Mouse (Mus musculus): Measurements from ENCODE around the gene Uchl5. TPM values are rescaled to one million over a fixed set of nuclear protein-coding genes. Genes with fewer than 3 reads are reported as not detected.
A peak's percentile ranks its signal among the peaks of the same experiment; 100 is the strongest.

Gene Uchl5
- polyA plus RNA-seq, 1 experiment from 2014 or later, result 78.7 TPM

DNA sequence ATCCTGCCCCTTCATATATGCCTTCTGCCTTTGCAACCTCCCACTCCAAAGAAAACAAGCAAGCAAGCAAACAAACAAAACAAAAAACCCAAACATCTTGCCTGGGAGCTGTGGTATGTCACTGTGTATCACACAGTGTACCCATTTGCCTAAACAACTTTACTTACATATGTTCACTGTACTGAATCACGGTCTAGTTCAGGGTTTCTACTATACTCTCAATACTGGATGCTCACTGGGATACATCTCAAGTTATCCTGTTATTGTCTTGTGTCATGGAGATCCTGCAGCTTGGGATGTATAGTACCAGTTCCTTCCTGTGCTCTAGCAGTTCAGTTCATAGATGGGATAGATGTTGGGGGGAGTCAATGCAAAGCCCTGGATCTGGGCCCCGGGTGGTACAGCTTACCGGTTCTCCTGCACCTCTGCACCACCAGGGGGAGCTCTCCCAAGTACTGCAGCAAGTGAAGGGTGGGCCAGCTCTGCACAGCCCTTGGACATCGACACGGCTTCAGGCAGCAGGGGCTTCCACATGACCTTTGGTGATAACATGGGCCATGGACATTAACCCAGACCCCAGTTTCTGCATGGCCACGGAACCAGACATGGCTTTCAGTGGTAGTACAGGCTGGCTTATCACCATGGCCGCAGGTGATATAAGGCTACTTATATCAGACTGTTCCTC is 36.7 kb downstream of the Uchl5 start:
- ATAC-seq (ENCODE audit: low FRiP score, low read depth), result peak; percentile 89
- H3K4me3 ChIP-seq, result no peak overlapping the region
- H3K27ac ChIP-seq (replicated peaks), result no peak overlapping the region
- no peak overlapping the region for H3K9ac ChIP-seq (replicated peaks)
- no peaks in the 10 kb centered on the region for H3K27me3 ChIP-seq
- H3K4me2 ChIP-seq (replicated peaks), result no peak overlapping the region
- WGBS, result 47% methylated on average over 7 of the region's 7 CpGs
- H3K4me1 ChIP-seq, result no peaks in the 10 kb centered on the region
- peaks cover 5% of the 10 kb centered on the region; the same call in 1 of the 2 replicates for H3K36me3 ChIP-seq
- no peaks in the 10 kb centered on the region for H3K9me3 ChIP-seq

DNA sequence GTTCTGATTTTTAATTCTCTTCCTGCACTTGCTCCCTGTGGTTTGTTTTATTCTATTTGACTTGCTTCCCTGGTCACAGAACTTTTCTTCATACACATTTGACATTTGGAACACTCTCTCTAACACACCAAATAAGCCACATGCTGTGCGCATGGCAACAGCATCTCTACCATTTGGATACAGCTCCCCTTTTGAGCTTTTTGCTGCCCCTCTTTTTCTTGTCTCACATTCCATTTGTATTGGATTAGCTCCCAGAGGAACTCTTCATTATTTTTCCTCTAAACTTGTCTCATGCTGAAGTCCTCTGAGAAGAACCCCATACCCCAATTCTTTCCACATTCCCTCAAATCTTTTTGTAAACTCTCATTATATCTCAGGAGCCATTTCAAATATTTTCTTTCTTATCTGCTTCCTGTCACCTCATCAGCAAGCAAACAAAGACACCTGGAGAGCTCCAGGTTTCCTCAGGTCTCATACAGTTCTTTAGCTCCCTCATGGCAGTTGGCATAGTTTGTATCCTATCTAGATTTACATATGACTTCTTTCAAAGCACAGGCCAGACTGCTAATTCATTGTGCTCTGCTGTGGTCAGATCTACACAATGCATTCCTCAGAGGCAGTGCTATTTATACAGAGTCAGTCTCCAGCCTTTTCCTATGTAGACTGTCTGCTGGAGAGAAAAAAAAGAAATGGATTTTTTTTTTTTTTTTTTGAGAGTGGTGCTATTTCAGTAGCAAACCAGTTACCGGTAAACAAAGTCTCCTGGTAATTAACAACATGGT is 43.2 kb downstream of the Uchl5 start:
- no peak overlapping the region for H3K4me2 ChIP-seq (replicated peaks)
- WGBS, result 17% methylated on average over 2 of the region's 2 CpGs
- no peaks in the 10 kb centered on the region for H3K36me3 ChIP-seq
- H3K9me3 ChIP-seq, result no peaks in the 10 kb centered on the region
- peaks cover 4% of the 10 kb centered on the region; the same call in 1 of the 2 replicates for H3K4me1 ChIP-seq
- peak; percentile 93 for ATAC-seq (ENCODE audit: low FRiP score, low read depth)
- no peaks in the 10 kb centered on the region for H3K27me3 ChIP-seq
- no peak overlapping the region for H3K4me3 ChIP-seq
- H3K9ac ChIP-seq (replicated peaks), result no peak overlapping the region
- H3K27ac ChIP-seq (replicated peaks), result peak overlapping the region; percentile 77

DNA sequence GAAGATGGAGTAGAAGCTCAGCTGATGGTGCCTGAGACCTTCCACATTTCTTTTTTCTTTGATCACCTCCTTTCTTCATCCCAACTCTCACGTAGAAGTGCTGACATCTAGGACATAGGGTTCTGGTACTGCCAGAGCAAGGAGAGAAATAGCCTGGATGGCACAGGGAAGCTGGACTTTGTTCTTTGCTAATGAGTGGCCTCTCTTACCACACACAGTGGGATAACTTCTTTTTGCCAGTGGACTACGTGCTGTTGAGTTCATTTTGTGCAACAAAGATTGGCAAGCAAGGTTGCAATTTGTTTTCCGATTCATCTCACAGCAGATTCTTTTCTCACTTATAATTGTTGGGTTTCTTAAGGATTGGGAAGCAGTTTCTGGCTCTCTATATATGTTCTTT is 45.6 kb downstream of the Uchl5 start:
- Histone ChIP-seq H3K9ac (replicated peaks) (no peak overlapping the region), H3K4me2 (replicated peaks) (no peak overlapping the region), H3K4me1 (peaks cover 4% of the 10 kb centered on the region; the same call in 1 of the 2 replicates), H3K36me3 (no peaks in the 10 kb centered on the region), H3K27ac (replicated peaks) (no peak overlapping the region), H3K9me3 (no peaks in the 10 kb centered on the region), H3K27me3 (no peaks in the 10 kb centered on the region), H3K4me3 (no peak overlapping the region)
- no peak for ATAC-seq (ENCODE audit: low FRiP score, low read depth)
- 87% methylated on average over 3 of the region's 3 CpGs for WGBS

DNA sequence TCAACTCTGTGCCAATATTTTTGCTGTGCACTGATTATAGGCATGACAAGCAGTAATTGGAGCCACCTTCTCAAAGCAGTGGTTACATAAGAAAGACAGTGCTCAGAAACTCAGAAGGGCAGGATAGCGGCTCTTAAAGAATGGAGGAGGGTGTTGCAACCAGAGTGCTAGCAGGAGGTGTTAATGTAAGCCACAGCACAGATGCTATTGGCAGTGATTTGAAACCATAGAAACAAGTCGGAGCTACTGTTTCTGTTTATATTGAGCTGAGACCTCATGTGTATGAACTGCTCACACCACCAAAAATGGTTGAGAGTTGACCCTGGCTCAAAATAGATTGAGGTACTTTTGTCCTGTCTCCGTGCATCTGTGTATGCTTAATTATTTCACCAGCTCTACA is 53.6 kb downstream of the Uchl5 start:
- Histone ChIP-seq H3K27me3 (no peaks in the 10 kb centered on the region), H3K4me1 (no peaks in the 10 kb centered on the region), H3K27ac (replicated peaks) (no peak overlapping the region), H3K9me3 (no peaks in the 10 kb centered on the region), H3K4me2 (replicated peaks) (no peak overlapping the region), H3K9ac (replicated peaks) (no peak overlapping the region), H3K4me3 (no peak overlapping the region), H3K36me3 (no peaks in the 10 kb centered on the region)
- ATAC-seq (ENCODE audit: low FRiP score, low read depth), result no peak
- 68% methylated on average over 3 of the region's 3 CpGs for WGBS

DNA sequence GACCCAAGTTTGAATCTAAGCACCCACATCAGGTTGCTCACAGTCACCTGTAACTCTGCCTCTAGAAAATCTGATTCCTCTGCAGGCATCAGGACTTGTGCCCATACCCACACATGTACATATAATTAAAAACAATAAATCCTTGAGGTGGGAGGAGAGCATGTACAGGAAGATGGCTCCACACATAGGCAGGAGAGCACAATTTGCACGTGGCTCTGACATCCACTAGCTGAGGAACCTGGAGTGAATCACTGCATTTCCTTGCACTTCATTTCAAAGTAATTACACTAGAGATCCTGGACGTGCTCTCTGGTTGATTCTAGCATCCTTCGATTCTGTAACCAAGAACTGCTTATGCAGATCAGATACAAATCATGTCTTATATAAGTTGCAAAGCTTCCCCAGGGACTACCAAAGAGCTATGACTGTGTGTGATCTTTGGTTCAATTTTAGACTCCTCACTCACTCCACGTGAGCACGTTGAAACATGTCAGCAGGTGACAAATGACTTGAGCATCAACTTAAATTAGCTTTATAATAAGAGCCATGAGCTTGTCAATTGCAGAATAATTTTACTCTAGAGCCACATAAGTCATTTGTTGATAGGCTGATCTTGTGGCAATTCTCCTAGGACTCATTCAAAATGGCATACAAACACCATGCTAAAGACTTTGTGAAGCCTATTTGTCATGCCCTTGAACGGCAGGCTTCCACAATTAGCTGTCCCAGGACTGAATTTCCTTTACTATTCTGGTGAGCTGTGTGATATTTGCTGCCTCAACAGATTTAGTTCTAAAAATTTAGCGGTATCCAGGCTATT is 59.5 kb downstream of the Uchl5 start:
- H3K9me3 ChIP-seq, result no peaks in the 10 kb centered on the region
- no peak overlapping the region for H3K27ac ChIP-seq (replicated peaks)
- 59% methylated on average over 7 of the region's 7 CpGs for WGBS
- no peak for ATAC-seq (ENCODE audit: low FRiP score, low read depth)
- H3K4me2 ChIP-seq (replicated peaks), result no peak overlapping the region
- H3K36me3 ChIP-seq, result no peaks in the 10 kb centered on the region
- no peaks in the 10 kb centered on the region for H3K27me3 ChIP-seq
- no peak overlapping the region for H3K9ac ChIP-seq (replicated peaks)
- H3K4me3 ChIP-seq, result no peak overlapping the region
- H3K4me1 ChIP-seq, result no peaks in the 10 kb centered on the region

DNA sequence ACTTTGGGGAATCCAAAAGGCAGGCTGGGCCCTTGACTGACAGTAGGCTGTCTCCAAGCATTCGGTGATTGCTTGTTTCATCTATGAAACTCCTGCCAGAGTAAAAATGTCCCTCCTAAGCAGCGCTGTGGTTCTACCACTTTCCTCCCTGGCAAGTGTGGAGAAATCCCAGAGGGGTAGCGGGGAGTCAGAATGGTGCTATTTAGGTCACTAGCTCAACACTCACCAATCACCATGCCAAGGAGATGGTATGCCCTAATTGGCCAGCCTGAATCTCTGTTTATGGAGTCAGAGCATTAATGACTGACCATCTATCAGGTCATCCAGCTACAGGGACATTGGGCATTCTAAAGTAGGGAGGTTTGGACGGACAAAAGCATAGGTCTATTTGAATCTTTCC is 60.6 kb downstream of the Uchl5 start:
- 91% methylated on average over 4 of the region's 4 CpGs for WGBS
- no peak for ATAC-seq (ENCODE audit: low FRiP score, low read depth)
- H3K27ac ChIP-seq (replicated peaks), result no peak overlapping the region

DNA sequence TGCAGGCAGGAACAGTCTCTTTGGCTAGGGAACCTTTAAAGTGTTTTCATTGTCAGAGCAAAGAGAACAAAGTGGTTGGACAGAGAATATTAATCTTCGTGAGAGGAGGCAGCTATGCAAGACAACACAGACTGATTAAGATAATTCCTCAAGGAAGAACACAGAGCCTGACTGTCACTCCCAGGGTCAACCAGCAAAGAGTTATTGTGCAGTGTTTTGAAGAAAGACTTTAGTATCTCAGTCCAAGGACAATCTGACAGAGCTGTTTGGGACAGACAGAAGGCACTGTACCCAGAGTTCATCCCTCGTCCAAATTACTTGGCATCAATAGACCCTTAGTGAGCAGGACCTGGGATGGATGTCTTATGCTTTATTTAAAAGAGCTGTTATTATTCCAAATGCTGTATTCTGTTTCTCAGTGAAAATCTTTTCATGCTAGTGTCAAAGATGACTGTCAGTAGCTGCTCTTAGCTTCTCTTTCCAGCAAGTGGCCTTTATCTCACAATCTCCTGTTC is 61.9 kb downstream of the Uchl5 start:
- no peak overlapping the region for H3K4me2 ChIP-seq (replicated peaks)
- no peak overlapping the region for H3K9ac ChIP-seq (replicated peaks)
- no peaks in the 10 kb centered on the region for H3K4me1 ChIP-seq
- no peaks in the 10 kb centered on the region for H3K9me3 ChIP-seq
- no peaks in the 10 kb centered on the region for H3K27me3 ChIP-seq
- no peak overlapping the region for H3K4me3 ChIP-seq
- WGBS, result 64% methylated on average over 2 of the region's 2 CpGs
- H3K27ac ChIP-seq (replicated peaks), result no peak overlapping the region
- no peaks in the 10 kb centered on the region for H3K36me3 ChIP-seq
- ATAC-seq (ENCODE audit: low FRiP score, low read depth), result no peak

More for the DNA sequence above, 60.6 kb downstream of the Uchl5 start:
- Histone ChIP-seq H3K4me3 (no peak overlapping the region), H3K36me3 (no peaks in the 10 kb centered on the region), H3K27me3 (no peaks in the 10 kb centered on the region), H3K4me1 (no peaks in the 10 kb centered on the region), H3K9me3 (no peaks in the 10 kb centered on the region), H3K9ac (replicated peaks) (no peak overlapping the region), H3K4me2 (replicated peaks) (no peak overlapping the region)

DNA sequence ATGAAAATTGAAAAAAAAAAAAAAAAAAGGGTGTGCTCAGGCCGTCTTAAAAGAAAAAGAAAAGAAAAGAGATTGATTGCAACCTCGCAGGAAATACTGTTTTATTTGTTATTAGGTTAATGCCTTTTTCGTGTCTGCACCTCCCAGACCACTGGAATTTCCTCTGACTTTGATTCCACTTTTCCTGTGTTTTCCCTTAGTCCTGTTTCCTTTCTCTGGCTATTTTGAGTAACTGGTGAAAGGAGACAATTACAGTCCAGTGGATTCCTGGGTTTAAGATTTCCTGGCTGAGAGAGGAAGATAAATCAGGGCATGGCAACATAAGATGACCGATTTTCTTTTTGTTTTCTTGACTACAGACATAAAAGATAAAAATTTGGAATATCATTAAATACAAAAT is 75.3 kb downstream of the Uchl5 start:
- no peak overlapping the region for H3K4me2 ChIP-seq (replicated peaks)
- H3K27ac ChIP-seq (replicated peaks), result peak overlapping the region; percentile 58; the same call in 1 of the 2 replicates
- no peak for ATAC-seq (ENCODE audit: low FRiP score, low read depth)
- no peak overlapping the region for H3K4me3 ChIP-seq
- H3K36me3 ChIP-seq, result no peaks in the 10 kb centered on the region
- no peaks in the 10 kb centered on the region for H3K9me3 ChIP-seq
- H3K27me3 ChIP-seq, result no peaks in the 10 kb centered on the region
- H3K9ac ChIP-seq (replicated peaks), result no peak overlapping the region
- no peaks in the 10 kb centered on the region for H3K4me1 ChIP-seq
- 77% methylated on average over 4 of the region's 4 CpGs for WGBS

DNA sequence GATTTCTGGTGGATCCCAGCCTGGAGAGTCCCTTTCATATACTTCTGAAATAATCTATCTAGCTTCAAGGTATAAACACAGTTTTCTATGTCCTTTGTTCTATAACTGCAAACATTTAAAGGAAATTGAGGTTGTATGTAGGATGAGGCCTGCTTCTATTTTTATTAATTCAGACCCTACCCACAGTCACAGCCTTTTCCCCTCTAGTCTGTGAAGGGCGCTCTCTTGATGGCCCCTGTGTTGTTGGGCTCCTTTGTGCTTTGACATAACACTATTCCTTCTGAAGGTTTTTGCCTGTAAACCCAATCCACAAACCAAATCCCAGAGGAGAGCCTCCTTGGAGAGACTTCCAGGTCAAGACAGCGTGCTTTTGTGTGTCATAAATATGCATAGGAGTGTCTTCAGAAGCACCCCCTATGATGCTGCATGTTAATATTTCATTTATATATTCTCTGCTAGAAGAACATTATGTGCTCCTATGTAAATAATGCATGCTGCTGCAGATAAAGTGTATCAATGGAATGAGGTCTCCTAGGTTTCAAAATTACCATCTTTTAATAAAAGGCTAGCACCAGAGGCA is 75.8 kb downstream of the Uchl5 start:
- Histone ChIP-seq H3K27me3 (no peaks in the 10 kb centered on the region), H3K27ac (replicated peaks) (peak overlapping the region; percentile 58), H3K9me3 (no peaks in the 10 kb centered on the region), H3K4me1 (no peaks in the 10 kb centered on the region), H3K9ac (replicated peaks) (no peak overlapping the region), H3K36me3 (no peaks in the 10 kb centered on the region), H3K4me3 (no peak overlapping the region), H3K4me2 (replicated peaks) (no peak overlapping the region)
- ATAC-seq (ENCODE audit: low FRiP score, low read depth), result peak; percentile 79
- WGBS, result 67% methylated on average over 2 of the region's 2 CpGs

DNA sequence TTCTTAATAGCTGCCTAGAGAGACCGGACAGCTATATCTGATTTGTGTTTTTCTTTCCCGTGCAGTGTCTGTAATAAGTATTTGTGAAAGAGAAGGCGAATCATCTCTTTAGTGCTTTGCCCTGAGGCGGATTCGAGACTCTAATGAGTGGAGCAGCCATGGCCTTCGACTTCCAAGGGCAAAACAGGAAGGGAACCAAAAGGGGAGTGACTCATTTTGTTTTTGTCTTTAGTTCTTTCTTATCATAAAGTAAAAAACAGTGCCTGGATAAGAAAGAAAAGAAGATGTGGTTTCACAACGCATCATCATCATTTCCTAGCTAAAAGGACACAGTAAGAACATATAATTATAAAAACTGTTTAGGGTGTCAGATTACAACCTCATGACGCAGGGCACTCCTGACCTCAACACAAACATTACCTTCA is 76.6 kb downstream of the Uchl5 start:
- peak; percentile 53 for ATAC-seq (ENCODE audit: low FRiP score, low read depth)
- WGBS, result 79% methylated on average over 8 of the region's 8 CpGs

DNA sequence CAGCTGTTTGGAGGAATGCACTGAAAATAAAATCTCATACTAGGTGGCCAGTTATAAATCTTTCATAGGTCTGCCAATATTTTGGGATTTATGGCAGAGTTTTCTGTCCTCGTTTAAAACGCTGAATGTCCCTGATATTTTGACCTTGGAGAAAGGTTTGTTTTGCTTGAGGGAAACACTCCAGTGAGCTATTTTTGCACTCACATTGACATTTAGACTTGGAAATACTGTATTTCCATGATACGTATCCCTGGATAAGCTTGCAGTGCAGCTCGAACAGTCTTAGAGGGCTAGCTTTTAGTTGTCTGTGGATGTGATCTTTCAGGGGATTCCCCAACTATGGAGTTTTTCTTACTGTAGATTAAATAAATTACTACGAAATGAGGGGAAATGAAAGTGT is 78.6 kb downstream of the Uchl5 start:
- H3K4me1 ChIP-seq, result no peaks in the 10 kb centered on the region
- ATAC-seq (ENCODE audit: low FRiP score, low read depth), result no peak
- H3K36me3 ChIP-seq, result no peaks in the 10 kb centered on the region
- 91% methylated on average over 5 of the region's 5 CpGs for WGBS
- no peak overlapping the region for H3K4me3 ChIP-seq
- no peaks in the 10 kb centered on the region for H3K9me3 ChIP-seq
- no peaks in the 10 kb centered on the region for H3K27me3 ChIP-seq
- no peak overlapping the region for H3K4me2 ChIP-seq (replicated peaks)
- H3K9ac ChIP-seq (replicated peaks), result no peak overlapping the region
- H3K27ac ChIP-seq (replicated peaks), result no peak overlapping the region

More for the DNA sequence above, 76.6 kb downstream of the Uchl5 start:
- no peak overlapping the region for H3K4me2 ChIP-seq (replicated peaks)
- no peaks in the 10 kb centered on the region for H3K36me3 ChIP-seq
- H3K9ac ChIP-seq (replicated peaks), result no peak overlapping the region
- H3K9me3 ChIP-seq, result no peaks in the 10 kb centered on the region
- no peaks in the 10 kb centered on the region for H3K4me1 ChIP-seq
- H3K27ac ChIP-seq (replicated peaks), result no peak overlapping the region
- no peak overlapping the region for H3K4me3 ChIP-seq
- no peaks in the 10 kb centered on the region for H3K27me3 ChIP-seq

Measured in midbrain, embryonic 12.5 days (tissue).